Mouse (Mus musculus) layer of hippocampus, adult 11-12 months (tissue): ENCODE data around the gene Cnpy4.
"Not testable (repeated sequence)": the region's sequence is repeated elsewhere in the genome, so short reads cannot be mapped to it uniquely, and the experiment has no call there.

Source experiments
- DNase-seq: peaks from one replicate; pipeline ENCODE4 v3.0.0; 2022; ENCODE audit warnings: low spot score

Cnpy4 gene

GRCm38 (mm10) chr5:138202086-138202485 lies 14.8 kb downstream of the Cnpy4 start:
- DNase-seq = no peak

GRCm38 (mm10) chr5:138207253-138207652 lies 20.0 kb downstream of the Cnpy4 start:
- DNase-seq = no peak

GRCm38 (mm10) chr5:138207873-138208272 lies 20.6 kb downstream of the Cnpy4 start:
- DNase-seq = no peak

GRCm38 (mm10) chr5:138216632-138217031 lies 29.3 kb downstream of the Cnpy4 start:
- not testable (repeated sequence) for DNase-seq

- no peak for DNase-seq
Observed at GRCm38 (mm10) chr5:138219864-138220263, 32.6 kb downstream of the Cnpy4 start.

GRCm38 (mm10) chr5:138222111-138222510 lies 34.8 kb downstream of the Cnpy4 start:
- DNase-seq = peak; percentile 87

GRCm38 (mm10) chr5:138223287-138223686 lies 36.0 kb downstream of the Cnpy4 start:
- DNase-seq = no peak

- DNase-seq = no peak
Observed at GRCm38 (mm10) chr5:138225700-138226099, 38.4 kb downstream of the Cnpy4 start, which contains the start of gene Nxpe5. Gene Nxpe5, plus strand, starts transcription at chr5:138225898.

- no peak for DNase-seq
Observed at GRCm38 (mm10) chr5:138226491-138226890, 39.2 kb downstream of the Cnpy4 start.

GRCm38 (mm10) chr5:138227367-138227766 lies 40.1 kb downstream of the Cnpy4 start:
- DNase-seq = no peak

GRCm38 (mm10) chr5:138228026-138228425 lies 40.7 kb downstream of the Cnpy4 start:
- DNase-seq = peak; percentile 21

- DNase-seq = no peak
Observed at GRCm38 (mm10) chr5:138229511-138229910, 42.2 kb downstream of the Cnpy4 start.

- DNase-seq = no peak
Observed at GRCm38 (mm10) chr5:138233778-138234177, 46.5 kb downstream of the Cnpy4 start.

GRCm38 (mm10) chr5:138234224-138234623 lies 46.9 kb downstream of the Cnpy4 start:
- DNase-seq = no peak

GRCm38 (mm10) chr5:138241511-138241910 lies 54.2 kb downstream of the Cnpy4 start:
- no peak for DNase-seq
